Mouse (Mus musculus) ES-Bruce4 (cell line): ENCODE measurements around the gene Pcdh9. TPM values are rescaled to one million over a fixed set of nuclear protein-coding genes. Genes with fewer than 3 reads are reported as not detected.

Source experiments
- H3K27ac ChIP-seq: 2 replicates; pipeline ENCODE4 v1.5.1; 2012; ENCODE audit warnings: low read length, inconsistent platforms; ENCODE audit not compliant: insufficient read depth
- H3K27me3 ChIP-seq: 2 replicates; pipeline ENCODE4 v1.6.1; 2012; ENCODE audit warnings: mild to moderate bottlenecking, low read length, inconsistent platforms; ENCODE audit not compliant: control insufficient read depth, poor library complexity, insufficient read depth, severe bottlenecking
- H3K36me3 ChIP-seq: 2 replicates; pipeline ENCODE4 v1.6.1; 2012; ENCODE audit warnings: inconsistent platforms, mild to moderate bottlenecking, low read length, moderate library complexity; ENCODE audit not compliant: control insufficient read depth, poor library complexity, insufficient read depth, severe bottlenecking
- H3K4me1 ChIP-seq: one replicate; pipeline ENCODE4 v1.8.1; 2011; ENCODE audit warnings: low read length; ENCODE audit not compliant: control insufficient read depth, insufficient read depth
- H3K4me3 ChIP-seq: 2 replicates; pipeline ENCODE4 v1.5.1; 2011; ENCODE audit warnings: low read depth, mild to moderate bottlenecking, low read length
- H3K9ac ChIP-seq: 2 replicates; pipeline ENCODE4 v1.6.1; 2012; ENCODE audit warnings: low read depth, mild to moderate bottlenecking, inconsistent platforms; ENCODE audit not compliant: poor library complexity, severe bottlenecking
- H3K9me3 ChIP-seq: replicated peaks from 2 replicates; pipeline ENCODE4 v1.6.1; 2012; ENCODE audit warnings: mild to moderate bottlenecking, low read length, inconsistent platforms; ENCODE audit not compliant: control insufficient read depth, poor library complexity, insufficient read depth, severe bottlenecking
- CTCF ChIP-seq: IDR thresholded peaks from one replicate; pipeline ENCODE4 v1.8.1; 2011; ENCODE audit warnings: low read depth, low read length
- EP300 ChIP-seq: IDR thresholded peaks from 2 replicates; pipeline ENCODE4 v1.6.1; 2011; ENCODE audit warnings: low read depth, low read length; ENCODE audit not compliant: insufficient read depth
- POLR2A ChIP-seq: IDR thresholded peaks from one replicate; pipeline ENCODE4 v1.8.1; 2011; ENCODE audit warnings: low read length; ENCODE audit not compliant: insufficient read depth
- polyA plus RNA-seq: library from polyadenylated mRNA; stranded (reverse); fragments of >200 nt; gene quantifications from 2 replicates; pipeline ENCODE4 v1.2.4, GENCODE M21; 2011; ENCODE audit warnings: low read depth; ENCODE audit not compliant: missing spikeins, insufficient read depth, insufficient read length

The Pcdh9 gene
- polyA plus RNA-seq, 1 experiment, result 0.12 TPM

- Histone ChIP-seq H3K4me3 (no peak overlapping the region), H3K9ac (no peak overlapping the region), H3K27me3 (no peaks in the 10 kb centered on the region), H3K36me3 (no peaks in the 10 kb centered on the region), H3K9me3 (no peaks in the 10 kb centered on the region), H3K4me1 (no peaks in the 10 kb centered on the region), H3K27ac (no peak overlapping the region)
- no peak for TF ChIP-seq CTCF
- no peak for TF ChIP-seq EP300
- no peak for TF ChIP-seq POLR2A
Observed at GRCm38 (mm10) chr14:93474991-93475390, 415.5 kb downstream of the Pcdh9 start.

DNA sequence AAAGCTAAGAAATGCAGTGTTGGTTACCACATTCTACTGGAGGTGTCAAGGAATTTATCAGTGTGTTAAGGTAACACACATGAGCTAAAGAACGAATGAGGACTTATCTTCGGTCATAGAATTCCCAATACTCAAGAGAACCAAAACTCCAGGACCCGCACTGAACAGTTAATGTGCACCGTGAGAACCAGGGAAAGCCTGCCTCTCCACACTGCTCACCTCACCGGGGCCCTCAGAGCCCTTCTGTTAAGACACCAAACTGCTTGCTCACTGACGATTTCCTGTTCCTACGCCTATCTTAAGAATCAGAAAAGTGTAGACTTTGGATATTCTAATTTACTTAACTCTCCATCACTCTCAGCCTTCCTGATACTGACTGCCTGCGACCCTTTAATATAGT, 418.0 kb downstream of the Pcdh9 start:
- Histone ChIP-seq H3K27me3 (no peaks in the 10 kb centered on the region), H3K27ac (no peak overlapping the region)

GRCm38 (mm10) chr14:93463360-93463892, 427.1 kb downstream of the Pcdh9 start:
- Histone ChIP-seq H3K4me1 (no peaks in the 10 kb centered on the region), H3K4me3 (no peak overlapping the region), H3K27me3 (no peaks in the 10 kb centered on the region), H3K9me3 (no peaks in the 10 kb centered on the region), H3K9ac (no peak overlapping the region), H3K27ac (no peak overlapping the region), H3K36me3 (no peaks in the 10 kb centered on the region)
- TF ChIP-seq CTCF, result no peak
- TF ChIP-seq EP300, result no peak
- TF ChIP-seq POLR2A, result no peak

More for the DNA sequence above, 418.0 kb downstream of the Pcdh9 start:
- no peaks in the 10 kb centered on the region for H3K36me3 ChIP-seq
- H3K9ac ChIP-seq, result no peak overlapping the region
- no peaks in the 10 kb centered on the region for H3K4me1 ChIP-seq
- no peak overlapping the region for H3K4me3 ChIP-seq
- no peaks in the 10 kb centered on the region for H3K9me3 ChIP-seq
- TF ChIP-seq POLR2A, result no peak
- TF ChIP-seq EP300, result no peak
- TF ChIP-seq CTCF, result no peak

DNA sequence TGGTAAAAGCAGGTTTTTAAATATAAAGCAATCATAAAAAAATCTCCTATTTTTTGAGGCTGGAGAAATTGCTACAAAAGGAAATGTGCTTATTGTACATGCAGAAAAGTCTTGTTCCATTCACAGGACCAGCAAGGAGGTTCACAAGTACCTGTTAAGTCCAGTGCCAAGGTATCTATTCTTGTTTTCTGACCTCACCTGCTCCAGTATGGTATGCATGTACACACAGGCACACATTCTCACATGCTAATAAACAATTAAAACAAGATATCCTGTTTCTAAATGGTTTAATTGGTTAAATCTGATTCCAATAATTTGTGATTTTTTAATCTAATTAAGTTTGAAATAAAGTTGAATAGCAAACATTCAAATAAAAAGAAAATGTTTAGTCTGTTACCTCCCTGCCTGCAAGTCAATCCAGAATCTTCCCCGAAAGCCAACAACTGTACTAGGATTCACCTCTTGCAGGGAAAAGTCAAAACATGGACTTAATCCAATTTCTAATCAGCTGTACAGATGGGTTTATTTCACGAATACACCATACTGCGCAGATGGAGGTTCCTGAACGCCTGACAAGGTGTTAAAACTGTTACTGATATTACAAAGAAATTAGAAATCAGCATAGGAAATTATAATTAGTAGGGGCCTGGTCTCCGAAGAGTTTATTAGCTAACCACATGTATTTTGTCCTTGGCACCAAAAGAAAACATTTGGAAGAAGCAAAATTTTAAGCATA, 439.4 kb downstream of the Pcdh9 start:
- no peak overlapping the region for H3K27ac ChIP-seq
- H3K27me3 ChIP-seq, result no peaks in the 10 kb centered on the region
- TF ChIP-seq POLR2A (no peak), CTCF (no peak), EP300 (no peak)
- H3K9me3 ChIP-seq, result no peaks in the 10 kb centered on the region
- H3K9ac ChIP-seq, result no peak overlapping the region
- H3K4me3 ChIP-seq, result no peak overlapping the region
- no peaks in the 10 kb centered on the region for H3K36me3 ChIP-seq
- H3K4me1 ChIP-seq, result no peaks in the 10 kb centered on the region

GRCm38 (mm10) chr14:93441852-93442251, 448.6 kb downstream of the Pcdh9 start:
- no peak for TF ChIP-seq POLR2A
- TF ChIP-seq EP300, result no peak
- no peak for TF ChIP-seq CTCF
- H3K36me3 ChIP-seq, result no peaks in the 10 kb centered on the region

GRCm38 (mm10) chr14:93437226-93437625, 453.3 kb downstream of the Pcdh9 start:
- Histone ChIP-seq H3K9me3 (no peaks in the 10 kb centered on the region), H3K4me3 (no peak overlapping the region), H3K27ac (no peak overlapping the region), H3K36me3 (no peaks in the 10 kb centered on the region), H3K9ac (no peak overlapping the region), H3K27me3 (no peaks in the 10 kb centered on the region), H3K4me1 (no peaks in the 10 kb centered on the region)
- TF ChIP-seq POLR2A (no peak), EP300 (no peak), CTCF (no peak)

More at GRCm38 (mm10) chr14:93441852-93442251, 448.6 kb downstream of the Pcdh9 start:
- no peaks in the 10 kb centered on the region for H3K9me3 ChIP-seq
- H3K4me1 ChIP-seq, result no peaks in the 10 kb centered on the region
- no peak overlapping the region for H3K27ac ChIP-seq
- no peak overlapping the region for H3K4me3 ChIP-seq
- H3K9ac ChIP-seq, result no peak overlapping the region
- no peaks in the 10 kb centered on the region for H3K27me3 ChIP-seq
